Mouse (Mus musculus) G1E (cell line): ENCODE measurements around the gene Pa2g4. TPM values are rescaled to one million over a fixed set of nuclear protein-coding genes. Genes with fewer than 3 reads are reported as not detected.

Experiments
- ATAC-seq: 2 replicates; pipeline ENCODE4 v1.8.0; 2016; ENCODE audit warnings: mild to moderate bottlenecking; ENCODE audit not compliant: insufficient number of reproducible peaks, poor library complexity, low FRiP score, severe bottlenecking; ENCODE audit errors: extremely low read depth
- DNase-seq: peaks from one replicate; pipeline ENCODE4 v3.0.0; 2012; ENCODE audit warnings: low spot score
- H3K27me3 ChIP-seq: 2 replicates; pipeline ENCODE4 v1.6.1; 2012; ENCODE audit warnings: mild to moderate bottlenecking, low read length, inconsistent platforms; ENCODE audit not compliant: insufficient read depth
- H3K36me3 ChIP-seq: replicated peaks from 2 replicates; pipeline ENCODE3; 2012; ENCODE audit warnings: mild to moderate bottlenecking, inconsistent platforms
- H3K4me1 ChIP-seq: 2 replicates; pipeline ENCODE4 v1.6.1; 2012; ENCODE audit warnings: low read depth, low read length, inconsistent platforms, mixed read lengths; ENCODE audit not compliant: insufficient read depth
- H3K4me3 ChIP-seq: 2 replicates; pipeline ENCODE4 v1.5.1; 2012; ENCODE audit warnings: low read depth, mild to moderate bottlenecking, inconsistent platforms, low read length, moderate library complexity, mixed read lengths
- H3K9me3 ChIP-seq: replicated peaks from 2 replicates; pipeline ENCODE4 v1.6.1; 2012; ENCODE audit warnings: inconsistent platforms
- CTCF ChIP-seq: IDR thresholded peaks from 2 replicates; pipeline ENCODE4 v1.5.1; 2012; ENCODE audit warnings: low read depth, low read length, inconsistent platforms, mixed read lengths
- GATA1 ChIP-seq: IDR thresholded peaks from 2 replicates; pipeline ENCODE4 v1.6.1; 2012; ENCODE audit warnings: borderline replicate concordance, low read length, inconsistent platforms, mixed read lengths
- GATA2 ChIP-seq: IDR thresholded peaks from 2 replicates; pipeline ENCODE4 v1.6.1; 2012; ENCODE audit warnings: low read depth, low read length, inconsistent platforms, borderline replicate concordance
- POLR2AphosphoS5 ChIP-seq: IDR thresholded peaks from 2 replicates; pipeline ENCODE4 v1.6.1; 2012; ENCODE audit warnings: low read depth, low read length, inconsistent platforms; ENCODE audit not compliant: insufficient replicate concordance
- TAL1 ChIP-seq: conservative IDR thresholded peaks from 2 replicates; pipeline ENCODE4 v1.6.1; 2012; ENCODE audit warnings: low read depth, low read length, inconsistent platforms, mixed read lengths
- polyA plus RNA-seq: library from polyadenylated mRNA; stranded (reverse); fragments of >175 nt; gene quantifications from 2 replicates; pipeline ENCODE4 v1.2.3, GENCODE M21; 2012
- total RNA-seq, 2 experiments: library from RNA; stranded (forward) in 1 of 2; stranded (reverse) in 1 of 2; fragments of 200-1000 nt in 1 of 2; fragments of >200 nt in 1 of 2; fragmentation: Nextera tagmentation in 1 of 2; gene quantifications; 2 replicates each; pipeline ENCODE4 v1.2.3; 2014 to 2017

The Pa2g4 gene
- total and polyA plus RNA-seq, 3 experiments: 245 to 692 (median 659) TPM

DNA sequence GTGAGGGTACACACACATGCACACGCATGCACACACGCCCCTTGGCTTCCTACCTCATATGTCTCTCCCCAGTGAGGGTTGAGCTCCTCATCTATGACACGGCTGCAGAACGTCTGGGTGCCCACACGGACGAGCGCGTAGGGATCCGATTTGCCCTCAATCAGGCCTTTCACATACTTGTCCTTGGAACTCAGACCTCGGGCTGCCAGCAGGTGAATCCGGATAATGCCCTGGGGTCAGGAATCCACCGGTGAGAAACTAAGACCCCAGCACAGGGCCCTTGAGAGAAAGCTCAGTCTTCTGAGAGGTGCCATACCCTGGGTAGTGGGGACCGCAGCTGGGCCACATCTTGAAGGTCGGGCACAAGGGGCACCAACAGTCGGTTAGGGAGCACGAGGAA lies 45.2 kb downstream of the Pa2g4 start:
- ATAC-seq (no peak), DNase-seq (no peak)
- peaks cover 82% of the 10 kb centered on the region for H3K36me3 ChIP-seq
- H3K4me1 ChIP-seq: peaks cover 48% of the 10 kb centered on the region
- no peak for TF ChIP-seq POLR2AphosphoS5
- no peak for TF ChIP-seq TAL1
- no peak for TF ChIP-seq GATA1
- TF ChIP-seq CTCF: no peak
- TF ChIP-seq GATA2: no peak
- no peaks in the 10 kb centered on the region for H3K9me3 ChIP-seq
- H3K27me3 ChIP-seq: no peaks in the 10 kb centered on the region
- H3K4me3 ChIP-seq: no peak overlapping the region

DNA sequence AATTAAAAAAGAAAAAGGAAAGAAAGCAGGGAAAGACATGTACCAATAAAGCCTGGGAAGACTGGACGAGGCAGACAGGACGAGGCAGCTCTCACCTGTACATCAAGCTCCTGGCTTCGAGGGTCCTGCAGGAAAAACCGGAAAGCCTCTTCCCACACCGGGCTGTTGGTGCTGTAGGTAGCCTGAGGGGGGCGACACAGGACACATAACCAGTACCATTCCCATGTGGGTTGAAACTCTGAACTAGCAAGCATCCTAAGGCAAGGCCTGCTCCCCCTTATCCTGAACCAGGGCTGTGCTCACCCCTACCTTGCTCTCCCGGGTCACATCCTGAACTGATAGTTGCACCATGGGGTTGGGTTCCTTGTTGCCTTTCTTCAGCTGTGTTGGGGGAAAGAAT lies 47.0 kb downstream of the Pa2g4 start:
- H3K36me3 ChIP-seq: peaks cover 91% of the 10 kb centered on the region
- no peak for ATAC-seq

DNA sequence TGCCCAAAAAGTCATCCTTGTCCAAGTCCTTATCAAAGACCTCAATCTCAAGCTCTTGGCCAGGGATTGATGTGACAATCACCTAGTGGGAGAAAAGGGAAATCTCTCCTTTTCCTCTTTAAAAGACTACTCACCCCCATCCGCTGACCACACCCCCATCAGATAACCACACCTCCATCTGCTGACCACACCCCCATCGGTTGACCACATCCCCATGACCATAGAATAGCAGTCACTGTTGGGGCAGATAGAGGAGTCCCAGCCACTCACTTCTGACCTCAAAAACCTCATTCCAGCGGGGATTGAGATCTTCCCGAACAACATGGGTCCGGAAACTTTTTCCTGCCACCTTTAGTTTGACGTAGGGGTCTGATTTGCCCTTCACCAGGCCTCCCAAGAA lies 49.1 kb downstream of the Pa2g4 start:
- peaks cover 28% of the 10 kb centered on the region for H3K4me1 ChIP-seq
- TF ChIP-seq GATA1 (no peak), POLR2AphosphoS5 (no peak), TAL1 (no peak), CTCF (no peak)
- ATAC-seq: no peak
- H3K4me3 ChIP-seq: no peak overlapping the region
- no peaks in the 10 kb centered on the region for H3K27me3 ChIP-seq
- peaks cover 93% of the 10 kb centered on the region for H3K36me3 ChIP-seq
- no peak for DNase-seq
- no peaks in the 10 kb centered on the region for H3K9me3 ChIP-seq

More for the DNA sequence above, 47.0 kb downstream of the Pa2g4 start:
- Histone ChIP-seq H3K9me3 (no peaks in the 10 kb centered on the region), H3K27me3 (no peaks in the 10 kb centered on the region), H3K4me3 (no peak overlapping the region), H3K4me1 (peaks cover 33% of the 10 kb centered on the region)
- TF ChIP-seq CTCF (peak; percentile 27; the same call in 1 of the 2 replicates), POLR2AphosphoS5 (no peak)
- no peak for DNase-seq

DNA sequence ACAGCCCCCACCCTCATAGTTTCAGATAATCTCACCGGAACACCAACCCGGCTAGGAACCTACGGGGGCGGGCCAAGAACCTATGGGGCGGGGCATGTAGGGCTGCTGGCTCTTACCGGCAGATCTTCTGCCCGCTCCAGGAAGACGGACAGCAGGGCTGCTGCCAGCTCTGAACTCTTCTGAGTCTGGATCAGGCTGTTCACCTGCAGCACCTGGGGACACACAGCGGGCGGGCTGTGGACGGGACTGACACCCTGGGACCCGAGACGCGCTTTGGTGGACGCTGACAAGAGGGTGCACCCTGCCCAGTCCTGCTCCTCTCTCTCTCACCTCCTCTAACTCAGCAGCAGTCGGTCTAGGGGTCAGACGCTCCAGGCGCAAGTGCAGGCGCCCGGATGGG lies 49.8 kb downstream of the Pa2g4 start:
- H3K27me3 ChIP-seq: no peaks in the 10 kb centered on the region
- DNase-seq (no peak), ATAC-seq (no peak)
- H3K4me1 ChIP-seq: peaks cover 32% of the 10 kb centered on the region
- H3K9me3 ChIP-seq: no peaks in the 10 kb centered on the region
- H3K4me3 ChIP-seq: no peak overlapping the region
- H3K36me3 ChIP-seq: peaks cover 93% of the 10 kb centered on the region
- TF ChIP-seq TAL1 (no peak), GATA1 (no peak), CTCF (no peak)

DNA sequence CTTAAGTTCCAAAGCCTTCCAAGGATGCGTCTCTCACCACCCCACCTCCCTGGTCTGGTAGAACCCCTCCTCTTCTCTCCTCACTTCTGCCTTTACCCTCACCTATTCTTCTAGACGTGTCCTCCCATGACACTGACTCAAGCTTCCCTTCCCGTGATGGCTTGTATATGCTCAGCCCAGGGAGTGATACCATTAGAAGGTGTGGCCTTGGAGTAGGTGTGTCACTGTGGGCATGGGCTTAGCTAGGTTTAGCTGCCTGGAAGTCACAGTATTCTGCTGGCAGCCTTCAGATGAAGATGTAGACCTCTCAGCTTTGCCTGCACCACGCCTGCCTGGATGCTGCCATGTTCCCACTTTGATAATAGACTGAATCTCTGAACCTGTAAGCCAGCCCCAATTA lies 50.7 kb downstream of the Pa2g4 start:
- ATAC-seq: no peak
- H3K36me3 ChIP-seq: peaks cover 92% of the 10 kb centered on the region

DNA sequence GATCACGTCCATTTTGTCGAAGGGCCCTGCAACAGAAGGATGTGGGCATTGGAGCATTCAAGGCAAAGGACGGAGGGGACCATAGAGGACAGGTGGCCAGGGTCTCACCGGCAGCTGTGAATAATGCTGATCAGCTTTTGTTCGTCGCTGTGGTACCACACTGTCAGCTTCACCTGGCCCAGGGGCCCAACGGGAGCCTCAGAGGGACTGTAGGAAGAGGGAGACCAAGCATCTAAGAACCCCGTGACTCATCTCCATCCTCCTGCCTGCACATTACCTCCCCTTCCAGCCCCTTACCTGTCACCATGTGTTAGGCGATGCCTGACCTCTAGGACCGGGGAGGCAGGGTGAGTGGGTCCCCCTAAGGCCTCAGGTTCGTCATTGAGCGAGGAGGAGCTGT lies 54.0 kb downstream of the Pa2g4 start:
- Histone ChIP-seq H3K9me3 (no peaks in the 10 kb centered on the region), H3K4me1 (peaks cover 16% of the 10 kb centered on the region), H3K27me3 (no peaks in the 10 kb centered on the region), H3K4me3 (no peak overlapping the region), H3K36me3 (peaks cover 86% of the 10 kb centered on the region)
- no peak for DNase-seq
- no peak for ATAC-seq
- TF ChIP-seq CTCF: no peak

More for the DNA sequence above, 50.7 kb downstream of the Pa2g4 start:
- no peaks in the 10 kb centered on the region for H3K27me3 ChIP-seq
- H3K4me3 ChIP-seq: no peak overlapping the region
- TF ChIP-seq GATA1: no peak
- no peak for TF ChIP-seq POLR2AphosphoS5
- TF ChIP-seq TAL1: no peak
- no peak for TF ChIP-seq CTCF
- TF ChIP-seq GATA2: no peak
- DNase-seq: no peak
- no peaks in the 10 kb centered on the region for H3K9me3 ChIP-seq
- peaks cover 32% of the 10 kb centered on the region for H3K4me1 ChIP-seq

DNA sequence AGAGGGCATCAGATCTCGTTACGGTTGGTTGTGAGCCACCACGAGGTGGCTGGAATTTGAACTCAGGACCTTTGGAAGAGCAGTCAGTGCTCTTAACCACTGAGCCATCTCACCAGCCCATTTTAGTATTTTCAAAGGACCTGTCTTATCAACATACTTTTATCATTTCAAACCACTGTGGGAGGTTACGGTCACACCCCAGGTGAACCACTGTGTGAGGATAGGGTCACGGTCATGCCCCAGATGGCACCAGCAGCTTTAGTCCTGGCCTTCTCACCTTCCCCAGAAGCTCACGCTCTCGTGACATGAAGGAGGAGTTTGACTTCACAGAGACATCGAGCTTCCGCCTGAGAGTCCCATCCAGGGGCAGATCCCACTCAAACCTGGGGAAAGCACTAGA lies 54.6 kb downstream of the Pa2g4 start:
- Histone ChIP-seq H3K4me3 (no peak overlapping the region), H3K27me3 (no peaks in the 10 kb centered on the region), H3K4me1 (peaks cover 10% of the 10 kb centered on the region; the same call in 1 of the 2 replicates), H3K36me3 (peaks cover 86% of the 10 kb centered on the region), H3K9me3 (no peaks in the 10 kb centered on the region)
- no peak for ATAC-seq
- no peak for DNase-seq
- TF ChIP-seq GATA2 (no peak), TAL1 (no peak), CTCF (no peak), GATA1 (no peak), POLR2AphosphoS5 (no peak)
